Mouse (Mus musculus) cerebellum, postnatal 14 days (tissue): ENCODE data around the gene Prkcsh.

Experiments used
- DNase-seq, 2 experiments: peaks; one replicate each; pipeline ENCODE4 v3.0.0; 2021; ENCODE audit warnings: mixed read lengths in 2 of 2

The Prkcsh gene

GRCm38 (mm10) chr9:22002194-22003162 is at the start of gene Prkcsh, which contains the start of gene Ccdc151:
TSS of gene Prkcsh (plus strand) at chr9:22002806.
TSS of gene Ccdc151 (minus strand) at chr9:22002634.
- peak; percentile 99 for DNase-seq

DNA sequence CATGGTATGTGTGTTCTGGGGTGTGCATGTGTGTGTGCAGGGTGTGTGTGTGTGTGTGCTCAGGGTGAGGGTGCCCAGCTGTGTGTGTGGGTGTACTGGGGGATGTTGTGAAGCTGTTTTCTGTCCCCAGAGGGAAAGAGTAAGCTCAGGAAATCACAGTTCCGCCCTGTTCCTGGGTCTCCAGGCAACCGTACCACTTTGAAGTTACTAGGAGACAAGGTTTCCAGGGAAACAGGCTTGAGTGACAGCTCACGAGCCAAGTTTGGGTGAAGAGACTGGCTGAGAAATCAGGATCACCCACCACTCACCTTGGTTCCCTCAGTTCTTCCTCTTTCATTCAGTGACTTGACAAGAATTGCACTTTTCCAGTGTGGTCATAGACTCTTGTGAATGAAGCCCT is 49.0 kb upstream of the Prkcsh start:
- DNase-seq = no peak

GRCm38 (mm10) chr9:21954635-21955034 is 48.0 kb upstream of the Prkcsh start:
- no peak for DNase-seq

DNA sequence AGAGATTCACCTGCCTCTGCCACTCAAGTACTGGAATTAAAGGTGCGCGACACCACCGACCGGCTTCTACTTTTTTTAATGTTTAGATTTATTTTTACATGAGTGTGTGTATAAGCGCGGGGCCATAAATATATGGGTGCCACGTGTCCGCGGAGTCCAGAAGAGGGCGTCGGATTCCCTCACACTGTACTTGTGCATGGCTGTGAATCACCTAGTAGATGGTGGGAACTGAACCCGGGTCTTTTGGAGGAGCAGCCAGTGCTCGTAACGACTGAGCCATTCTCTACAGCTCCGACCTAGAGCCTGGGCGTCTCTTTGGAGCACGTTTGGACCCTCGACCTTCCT is 47.4 kb upstream of the Prkcsh start:
- DNase-seq = no peak

GRCm38 (mm10) chr9:21955570-21956281 is 46.9 kb upstream of the Prkcsh start, which contains the start of gene Swsap1:
TSS of gene Swsap1 (plus strand) at chr9:21955755.
- DNase-seq = peak; percentile 99 to 100

GRCm38 (mm10) chr9:21958372-21958771 is 44.2 kb upstream of the Prkcsh start:
- no peak for DNase-seq

DNA sequence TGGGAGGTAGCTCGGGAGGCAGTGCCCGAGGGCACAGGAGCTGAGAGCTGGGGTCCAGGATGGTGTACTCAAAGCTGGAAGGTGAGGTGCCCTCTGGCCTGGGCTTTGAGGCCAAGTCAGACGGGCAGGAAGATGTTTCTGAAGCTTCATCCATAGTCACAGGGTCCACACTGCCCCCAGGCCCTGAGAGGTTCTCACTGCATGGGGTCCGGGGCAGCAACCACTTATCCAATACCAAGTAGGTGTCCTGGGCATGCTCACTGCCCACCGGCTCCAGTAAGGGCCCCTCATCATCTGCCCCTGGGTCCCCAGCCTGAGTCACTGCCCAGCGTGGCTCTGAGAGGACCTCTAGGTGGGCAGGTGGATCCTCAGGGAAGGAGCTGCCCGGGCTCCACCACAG is 43.4 kb upstream of the Prkcsh start:
- no peak for DNase-seq

GRCm38 (mm10) chr9:21960135-21960534 is 42.5 kb upstream of the Prkcsh start:
- no peak for DNase-seq

- peak; percentile 48 to 51 for DNase-seq
Observed at GRCm38 (mm10) chr9:21960558-21961208, 41.9 kb upstream of the Prkcsh start.

DNA sequence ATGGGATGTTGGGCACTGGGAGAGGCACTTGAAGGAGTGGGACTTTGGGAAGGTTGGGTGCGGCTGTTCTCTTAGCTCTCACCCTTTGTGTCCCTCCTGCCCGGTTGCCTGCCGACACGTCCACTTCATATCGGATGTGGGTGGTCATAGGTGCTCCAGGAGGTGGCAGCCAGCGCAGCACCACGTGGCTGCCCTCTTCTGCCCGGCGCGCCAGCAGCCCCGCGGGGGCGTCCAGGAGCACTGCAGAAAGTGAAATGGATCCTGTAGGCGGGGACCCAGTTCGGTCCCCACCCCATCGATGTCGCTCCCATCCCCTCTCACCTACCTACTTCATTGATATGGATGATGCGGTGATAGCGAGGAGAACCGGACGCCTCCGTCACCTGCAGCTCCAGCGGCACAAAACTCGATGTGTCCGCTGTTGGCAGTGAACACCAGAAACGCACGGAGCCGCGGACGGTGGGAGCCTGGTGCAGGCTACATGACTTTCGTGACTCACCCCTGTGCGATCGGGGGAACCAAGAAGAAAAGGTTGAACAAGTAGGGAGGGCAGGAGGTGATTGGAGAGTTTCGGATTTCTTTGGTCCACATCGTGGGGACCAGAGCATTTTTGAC is 41.1 kb upstream of the Prkcsh start:
- DNase-seq = no peak

GRCm38 (mm10) chr9:21962010-21962409 is 40.6 kb upstream of the Prkcsh start:
- peak; percentile 38 to 53 for DNase-seq

DNA sequence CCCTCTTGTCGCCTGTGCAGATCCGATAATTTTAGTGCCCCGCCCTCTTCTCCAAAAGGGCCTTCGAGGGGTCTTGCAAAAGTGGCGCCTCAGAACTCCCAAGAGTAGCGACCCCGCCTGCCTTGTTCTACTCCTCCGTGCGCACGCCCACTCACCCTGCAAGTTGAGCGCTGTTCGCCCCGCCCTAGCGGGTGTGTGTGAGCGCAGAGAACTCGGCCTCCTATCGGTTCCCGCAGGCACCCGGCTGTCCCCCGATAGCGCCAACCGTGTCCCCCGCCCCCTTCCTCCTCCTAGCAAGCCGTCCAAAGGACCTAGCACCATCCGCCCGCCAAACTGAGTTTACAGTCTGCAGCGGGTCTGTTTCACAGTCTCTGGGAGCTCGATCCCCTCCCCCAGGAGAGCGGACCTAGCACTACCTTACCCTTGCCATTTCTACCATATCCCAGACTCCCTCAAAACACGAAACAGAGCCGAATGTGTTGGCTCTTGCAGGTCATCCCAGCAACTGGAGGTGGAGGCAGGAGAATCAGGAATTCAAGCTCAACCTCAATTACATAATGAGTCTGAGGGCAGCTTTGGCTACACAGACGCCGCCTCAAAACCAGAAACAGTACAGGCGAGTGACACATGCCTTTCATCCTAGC is 40.1 kb upstream of the Prkcsh start:
- peak; percentile 65 to 67 for DNase-seq

GRCm38 (mm10) chr9:21963417-21963816 is 39.2 kb upstream of the Prkcsh start, which contains the start of gene Epor:
TSS of gene Epor (minus strand) at chr9:21963506.
- DNase-seq = peak in 1 of 2 experiments; percentile 49

- no peak for DNase-seq
Observed at GRCm38 (mm10) chr9:21968883-21969282, 33.7 kb upstream of the Prkcsh start.

DNA sequence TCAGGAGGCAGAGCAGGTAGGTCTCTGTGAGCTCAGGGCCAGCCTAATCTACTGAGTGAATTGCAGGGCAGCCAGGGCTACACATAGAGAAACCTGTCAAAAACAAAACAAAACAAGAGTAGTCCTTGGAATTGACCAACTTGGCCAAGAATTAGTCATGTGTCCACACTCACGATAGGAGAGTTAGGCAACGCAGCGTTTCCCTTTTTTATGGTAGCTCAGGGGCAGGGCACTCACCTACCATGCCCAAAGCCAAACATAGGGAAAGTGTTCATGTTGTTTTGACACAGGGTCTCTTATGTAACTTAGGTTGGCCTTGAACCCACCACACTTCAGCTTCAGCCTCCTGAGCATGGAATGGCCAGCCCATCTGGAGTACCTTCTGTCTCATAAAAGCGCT is 33.3 kb upstream of the Prkcsh start:
- no peak for DNase-seq

DNA sequence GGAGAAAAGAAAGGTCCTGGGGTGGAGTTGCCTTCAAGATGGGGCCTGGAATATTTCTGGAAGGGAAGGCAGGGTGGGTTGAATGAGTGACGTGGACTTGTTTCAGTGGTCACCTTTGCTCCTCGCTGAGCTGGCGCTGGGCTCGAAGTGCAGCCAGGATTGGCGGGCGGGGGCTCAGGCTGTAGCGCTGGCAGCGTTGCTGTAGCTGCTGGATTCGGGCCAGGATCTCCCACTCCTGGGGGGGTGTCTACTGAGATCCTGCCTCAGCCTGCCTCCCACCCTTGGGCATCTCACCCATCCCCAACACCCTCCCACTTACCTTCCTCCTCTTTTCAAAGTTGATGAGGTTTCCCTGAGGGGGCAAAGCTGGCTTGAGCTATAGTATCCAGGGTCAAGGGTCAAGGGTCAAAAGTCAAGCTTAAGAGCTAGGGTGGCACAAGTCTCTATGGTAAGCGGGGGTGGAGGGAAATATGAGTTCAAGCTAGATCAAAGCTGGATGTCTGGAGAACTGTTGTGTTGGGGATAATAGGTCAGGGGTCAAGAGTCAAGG is 25.9 kb upstream of the Prkcsh start:
- peak in 1 of 2 experiments; percentile 58 for DNase-seq

DNA sequence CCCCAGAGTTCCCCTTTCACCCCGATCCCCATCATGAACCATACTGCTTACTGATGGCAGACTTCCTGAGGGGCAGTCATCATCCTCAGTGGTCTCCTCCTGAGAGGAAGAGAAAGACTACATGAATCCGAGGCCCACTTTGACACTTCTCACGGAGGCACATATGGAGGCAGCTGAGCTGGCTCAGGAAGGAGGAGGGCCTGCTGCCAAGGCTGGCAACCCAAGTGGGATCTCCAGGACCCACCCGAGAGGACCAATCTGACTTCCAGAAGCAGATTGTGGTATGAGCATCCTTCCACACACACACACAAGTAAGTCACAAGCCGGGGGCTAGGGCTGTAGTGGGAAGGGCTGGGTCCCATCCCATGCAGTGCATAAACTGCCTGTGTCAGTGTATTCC is 25.3 kb upstream of the Prkcsh start:
- DNase-seq = peak; percentile 83

GRCm38 (mm10) chr9:21977972-21978371 is 24.6 kb upstream of the Prkcsh start:
- DNase-seq = peak; percentile 69 to 79

DNA sequence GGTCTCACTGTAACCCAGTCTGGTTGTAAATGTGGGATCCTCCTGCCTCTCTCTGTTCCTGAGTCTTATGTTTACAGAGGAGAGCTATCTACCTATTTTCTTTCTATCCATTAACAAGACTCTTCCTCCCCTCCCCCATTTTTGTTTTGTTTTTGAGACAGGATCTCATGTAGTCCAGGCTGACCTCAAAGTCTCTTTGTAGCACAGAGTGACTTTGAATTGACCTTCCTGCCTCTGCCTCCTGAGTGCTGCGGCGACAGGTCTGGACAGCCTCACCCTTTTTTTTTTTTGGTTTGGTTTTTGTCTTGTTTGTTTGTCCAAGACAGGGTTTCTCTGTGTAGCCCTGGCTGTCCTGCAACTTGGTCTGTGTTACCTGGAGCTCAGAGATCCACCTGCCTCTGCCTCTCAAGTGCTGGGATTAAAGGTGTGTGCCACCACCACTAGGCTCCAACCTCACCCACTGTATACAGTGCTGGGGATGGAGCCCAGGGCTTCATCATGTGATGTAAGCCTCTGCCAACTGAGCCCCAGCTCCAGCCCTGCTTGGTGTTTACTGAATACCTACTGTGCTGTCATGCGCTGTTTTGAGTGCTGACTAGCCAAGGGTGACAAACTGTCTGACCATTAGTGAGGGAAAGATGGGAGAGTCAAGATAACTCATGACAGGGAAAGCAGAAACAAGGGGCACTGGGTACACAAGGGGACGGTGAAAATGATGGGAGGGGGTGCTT is 24.0 kb upstream of the Prkcsh start:
- no peak for DNase-seq

- no peak for DNase-seq
Observed at GRCm38 (mm10) chr9:21983911-21984310, 18.7 kb upstream of the Prkcsh start.
